Mouse (Mus musculus) ES-Bruce4 (cell line): ENCODE results near the gene Zbed4. TPM values are rescaled to one million over a fixed set of nuclear protein-coding genes. Genes with fewer than 3 reads are reported as not detected.
"Not testable (repeated sequence)": the region's sequence is repeated elsewhere in the genome, so short reads cannot be mapped to it uniquely, and the experiment has no call there.

Experiments used
- H3K27ac ChIP-seq: 2 replicates; pipeline ENCODE4 v1.5.1; 2012; ENCODE audit warnings: low read length, inconsistent platforms; ENCODE audit not compliant: insufficient read depth
- H3K27me3 ChIP-seq: 2 replicates; pipeline ENCODE4 v1.6.1; 2012; ENCODE audit warnings: mild to moderate bottlenecking, low read length, inconsistent platforms; ENCODE audit not compliant: control insufficient read depth, poor library complexity, insufficient read depth, severe bottlenecking
- H3K36me3 ChIP-seq: 2 replicates; pipeline ENCODE4 v1.6.1; 2012; ENCODE audit warnings: inconsistent platforms, mild to moderate bottlenecking, low read length, moderate library complexity; ENCODE audit not compliant: control insufficient read depth, poor library complexity, insufficient read depth, severe bottlenecking
- H3K4me1 ChIP-seq: one replicate; pipeline ENCODE4 v1.8.1; 2011; ENCODE audit warnings: low read length; ENCODE audit not compliant: control insufficient read depth, insufficient read depth
- H3K4me3 ChIP-seq: 2 replicates; pipeline ENCODE4 v1.5.1; 2011; ENCODE audit warnings: low read depth, mild to moderate bottlenecking, low read length
- H3K9ac ChIP-seq: 2 replicates; pipeline ENCODE4 v1.6.1; 2012; ENCODE audit warnings: low read depth, mild to moderate bottlenecking, inconsistent platforms; ENCODE audit not compliant: poor library complexity, severe bottlenecking
- H3K9me3 ChIP-seq: replicated peaks from 2 replicates; pipeline ENCODE4 v1.6.1; 2012; ENCODE audit warnings: mild to moderate bottlenecking, low read length, inconsistent platforms; ENCODE audit not compliant: control insufficient read depth, poor library complexity, insufficient read depth, severe bottlenecking
- CTCF ChIP-seq: IDR thresholded peaks from one replicate; pipeline ENCODE4 v1.8.1; 2011; ENCODE audit warnings: low read depth, low read length
- EP300 ChIP-seq: IDR thresholded peaks from 2 replicates; pipeline ENCODE4 v1.6.1; 2011; ENCODE audit warnings: low read depth, low read length; ENCODE audit not compliant: insufficient read depth
- POLR2A ChIP-seq: IDR thresholded peaks from one replicate; pipeline ENCODE4 v1.8.1; 2011; ENCODE audit warnings: low read length; ENCODE audit not compliant: insufficient read depth
- polyA plus RNA-seq: library from polyadenylated mRNA; stranded (reverse); fragments of >200 nt; gene quantifications from 2 replicates; pipeline ENCODE4 v1.2.4, GENCODE M21; 2011; ENCODE audit warnings: low read depth; ENCODE audit not compliant: missing spikeins, insufficient read depth, insufficient read length

Zbed4 gene
- polyA plus RNA-seq, result 36.9 and 44.5 TPM in 2 replicates

GRCm38 (mm10) chr15:88751564-88752402 lies at the start of gene Zbed4:
Gene Zbed4, plus strand, starts transcription at chr15:88751660.
- no peaks in the 10 kb centered on the region for H3K9me3 ChIP-seq
- peak within 1 kb of the TSS; percentile 95 for H3K9ac ChIP-seq
- no peak for TF ChIP-seq EP300
- no peak for TF ChIP-seq CTCF
- no peak for TF ChIP-seq POLR2A
- H3K27ac ChIP-seq, result peak within 1 kb of the TSS; percentile 91
- peaks cover 5% of the 10 kb centered on the region; the same call in 1 of the 2 replicates for H3K36me3 ChIP-seq
- peak within 1 kb of the TSS; percentile 80 for H3K4me3 ChIP-seq
- H3K4me1 ChIP-seq, result no peaks in the 10 kb centered on the region
- no peaks in the 10 kb centered on the region for H3K27me3 ChIP-seq

GRCm38 (mm10) chr15:88702501-88702900 lies 49.0 kb upstream of the Zbed4 start:
- Histone ChIP-seq H3K4me1 (peaks cover 6% of the 10 kb centered on the region), H3K4me3 (no peak overlapping the region), H3K9ac (no peak overlapping the region), H3K27me3 (no peaks in the 10 kb centered on the region), H3K27ac (peak overlapping the region; percentile 15; the same call in 1 of the 2 replicates), H3K9me3 (no peaks in the 10 kb centered on the region), H3K36me3 (peaks cover 64% of the 10 kb centered on the region)
- TF ChIP-seq CTCF (no peak), EP300 (0 out of 2 replicates have a peak, but pooled peaks have one; percentile 30)

GRCm38 (mm10) chr15:88704284-88704683 lies 47.2 kb upstream of the Zbed4 start:
- Histone ChIP-seq H3K27me3 (no peaks in the 10 kb centered on the region), H3K9me3 (no peaks in the 10 kb centered on the region), H3K27ac (no peak overlapping the region), H3K9ac (no peak overlapping the region), H3K36me3 (peaks cover 46% of the 10 kb centered on the region), H3K4me3 (no peak overlapping the region), H3K4me1 (peaks cover 6% of the 10 kb centered on the region)
- TF ChIP-seq EP300 (no peak), POLR2A (no peak), CTCF (no peak)

- Histone ChIP-seq H3K4me3 (peak overlapping the region; percentile 74), H3K27ac (peak overlapping the region; percentile 66), H3K4me1 (peaks cover 6% of the 10 kb centered on the region), H3K36me3 (peaks cover 36% of the 10 kb centered on the region), H3K27me3 (no peaks in the 10 kb centered on the region), H3K9me3 (no peaks in the 10 kb centered on the region), H3K9ac (peak overlapping the region; percentile 84)
- TF ChIP-seq CTCF (no peak), EP300 (0 out of 2 replicates have a peak, but pooled peaks have one; percentile 37), POLR2A (peak; percentile 68)
These were observed 45.1 kb upstream of the Zbed4 start for GRCm38 (mm10) chr15:88706320-88706719.

- peak overlapping the region; percentile 77 for H3K4me3 ChIP-seq
These were observed 44.5 kb upstream of the Zbed4 start for GRCm38 (mm10) chr15:88706987-88707386.

GRCm38 (mm10) chr15:88708204-88708603 lies 43.3 kb upstream of the Zbed4 start:
- Histone ChIP-seq H3K9me3 (no peaks in the 10 kb centered on the region), H3K9ac (peak overlapping the region; percentile 84), H3K27me3 (no peaks in the 10 kb centered on the region), H3K27ac (peak overlapping the region; percentile 100), H3K4me3 (peak overlapping the region; percentile 77), H3K4me1 (peaks cover 6% of the 10 kb centered on the region), H3K36me3 (peaks cover 47% of the 10 kb centered on the region)
- TF ChIP-seq POLR2A, result peak; percentile 95
- no peak for TF ChIP-seq CTCF
- peak; percentile 80 for TF ChIP-seq EP300

More at GRCm38 (mm10) chr15:88706987-88707386, 44.5 kb upstream of the Zbed4 start:
- not testable (repeated sequence) for H3K27me3 ChIP-seq, H3K4me1 ChIP-seq, H3K9me3 ChIP-seq
- peak; percentile 23 for TF ChIP-seq POLR2A
- peaks cover 41% of the 10 kb centered on the region for H3K36me3 ChIP-seq
- H3K27ac ChIP-seq, result peak overlapping the region; percentile 100
- H3K9ac ChIP-seq, result peak overlapping the region; percentile 84
